Mouse (Mus musculus): ENCODE measurements around the gene Hand2.

- no peak for TF ChIP-seq CTCF (IDR thresholded peaks at IDR 0.05; ENCODE audit: insufficient read depth, low read length)
- TF ChIP-seq POLR2A (IDR thresholded peaks at IDR 0.05; ENCODE audit: borderline replicate concordance, extremely low read depth, low read depth, low read length) = no peak
These were observed 15.8 kb upstream of the Hand2 start for GRCm38 (mm10) chr8:57304944-57305343.
